Mouse (Mus musculus): Measurements from ENCODE around the gene Cdk5r2.
"Not testable (repeated sequence)": the region's sequence is repeated elsewhere in the genome, so short reads cannot be mapped to it uniquely, and the experiment has no call there.

Gene Cdk5r2

DNA sequence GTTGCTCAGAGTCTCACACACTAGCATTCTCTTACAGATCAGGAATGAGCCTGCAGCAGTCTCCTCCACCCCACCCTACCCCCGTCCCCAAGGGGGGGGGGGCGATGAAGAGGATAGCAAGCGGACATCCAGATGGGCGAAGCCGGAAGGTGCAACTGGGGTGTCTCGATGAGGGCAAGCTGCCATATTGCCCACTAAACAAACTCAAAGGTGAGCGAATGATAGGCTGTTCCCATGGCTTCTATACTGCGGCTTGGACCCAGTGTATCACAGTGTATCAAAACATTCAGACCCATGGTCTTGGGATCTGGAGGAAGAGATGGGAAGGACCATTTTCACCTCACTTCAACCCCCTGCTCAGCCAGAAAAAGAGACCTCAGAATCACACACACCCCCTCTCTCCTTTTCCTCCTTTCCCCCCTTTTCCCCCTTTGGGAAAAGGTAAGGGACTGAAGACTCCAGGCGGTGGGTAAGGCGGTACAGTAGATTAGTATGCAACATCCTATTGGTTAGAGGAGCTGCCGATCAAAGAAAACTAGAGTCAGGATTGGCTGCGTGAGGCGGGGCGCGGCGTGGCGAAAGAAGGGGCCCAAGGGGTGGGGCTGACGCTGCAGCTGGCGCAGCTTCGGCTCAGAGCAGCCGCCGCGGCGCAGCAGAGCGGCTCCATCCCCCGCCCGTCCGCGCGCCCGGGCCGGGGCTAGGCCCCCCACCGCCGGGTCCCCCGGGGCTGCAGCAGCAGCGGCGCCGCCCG is at the start of gene Cdk5r2:
TSS of gene Cdk5r2 (plus strand) at position 629 of the 751 bp plus-strand sequence.
- peak; percentile 81 to 83 for DNase-seq

DNA sequence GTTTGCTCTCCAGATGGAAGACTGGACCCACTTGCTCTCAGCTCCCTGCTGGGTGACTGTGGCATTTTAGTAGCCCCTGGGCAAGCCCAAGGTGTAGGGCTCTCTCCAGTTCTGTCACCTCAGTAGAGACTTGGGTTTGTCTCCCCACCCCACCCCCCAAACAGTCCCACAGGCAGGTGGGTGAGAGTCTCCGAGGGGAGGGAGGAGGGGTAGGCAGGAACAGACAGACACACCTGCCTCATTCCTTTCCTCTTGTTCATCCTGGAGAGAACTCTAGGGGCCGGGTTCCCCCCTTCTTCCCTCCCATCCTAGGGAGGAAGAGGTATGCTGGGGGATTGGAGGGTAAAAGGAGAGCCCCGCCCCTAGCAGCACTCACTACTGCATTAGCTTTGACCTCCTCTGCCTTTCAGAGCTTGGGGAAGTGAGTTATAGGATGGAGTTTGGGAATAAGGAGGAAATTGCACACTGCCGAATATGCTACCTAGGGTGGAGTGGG is 49.3 kb upstream of the Cdk5r2 start:
- no peak for DNase-seq

DNA sequence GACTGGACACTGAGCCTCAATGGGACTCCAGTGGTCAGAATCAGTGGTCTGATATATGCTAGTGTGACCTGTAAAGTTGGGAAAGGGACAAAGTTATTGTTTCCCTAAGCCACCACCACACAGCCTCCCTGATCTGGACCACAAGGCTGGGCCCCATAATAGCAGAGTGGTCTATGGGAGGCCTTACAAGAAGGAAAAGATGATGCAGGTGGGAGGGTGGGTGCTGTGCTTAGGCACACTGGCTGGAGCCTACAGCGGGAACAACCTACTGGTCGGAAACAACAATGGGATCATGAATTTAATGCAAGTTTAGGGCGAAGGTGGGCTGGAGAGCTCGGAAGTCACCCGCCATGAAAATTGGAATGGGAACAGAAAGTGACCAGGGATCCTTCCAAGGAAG is 48.9 kb upstream of the Cdk5r2 start:
- DNase-seq, result no peak

DNA sequence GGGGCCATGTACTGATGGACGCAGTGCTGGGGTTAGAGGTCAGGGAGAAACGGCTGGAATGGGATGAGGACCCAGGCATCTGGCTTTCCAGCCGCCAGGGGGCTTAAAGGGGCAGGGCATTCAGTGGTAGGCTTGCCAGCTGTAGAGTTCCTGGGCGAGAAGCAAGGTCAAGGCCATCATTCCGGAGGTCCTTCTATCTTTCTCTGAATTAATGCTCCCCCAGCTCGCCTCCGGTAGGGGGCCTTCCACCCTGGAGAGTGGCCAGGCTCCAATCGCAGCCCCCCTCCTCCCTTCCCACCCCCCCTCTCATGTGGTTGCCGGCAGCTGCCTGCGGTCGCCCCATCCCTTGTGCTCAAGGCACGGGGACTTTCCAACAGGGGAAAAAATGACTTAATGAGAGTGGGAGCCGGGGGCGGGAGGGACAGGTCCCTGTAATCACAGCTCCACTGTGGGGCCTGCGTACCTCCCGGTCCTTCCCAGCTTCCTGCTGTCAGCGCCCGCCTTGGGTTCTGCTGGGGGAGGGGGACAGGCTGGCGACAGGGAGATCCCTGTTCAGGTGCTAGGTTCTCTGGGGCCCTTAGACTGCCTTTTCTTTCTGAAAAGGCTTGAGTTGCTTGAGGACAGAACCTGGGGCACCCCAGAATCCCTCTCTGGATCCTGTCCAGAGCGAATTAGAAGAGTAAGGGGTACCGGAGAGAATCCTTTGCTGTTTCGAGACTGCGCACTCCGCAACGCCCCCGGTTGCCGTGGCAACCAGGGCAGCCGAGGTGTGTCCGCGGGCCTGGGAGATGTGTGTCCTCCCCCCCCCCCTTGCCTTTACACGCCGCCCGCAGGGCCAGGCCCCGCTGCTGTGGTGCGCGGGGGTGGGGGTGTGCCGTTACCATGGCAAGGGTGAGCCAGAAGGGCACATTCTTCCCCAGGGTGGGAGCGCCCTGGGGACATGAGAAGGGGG is 48.1 kb upstream of the Cdk5r2 start:
- no peak for DNase-seq

DNA sequence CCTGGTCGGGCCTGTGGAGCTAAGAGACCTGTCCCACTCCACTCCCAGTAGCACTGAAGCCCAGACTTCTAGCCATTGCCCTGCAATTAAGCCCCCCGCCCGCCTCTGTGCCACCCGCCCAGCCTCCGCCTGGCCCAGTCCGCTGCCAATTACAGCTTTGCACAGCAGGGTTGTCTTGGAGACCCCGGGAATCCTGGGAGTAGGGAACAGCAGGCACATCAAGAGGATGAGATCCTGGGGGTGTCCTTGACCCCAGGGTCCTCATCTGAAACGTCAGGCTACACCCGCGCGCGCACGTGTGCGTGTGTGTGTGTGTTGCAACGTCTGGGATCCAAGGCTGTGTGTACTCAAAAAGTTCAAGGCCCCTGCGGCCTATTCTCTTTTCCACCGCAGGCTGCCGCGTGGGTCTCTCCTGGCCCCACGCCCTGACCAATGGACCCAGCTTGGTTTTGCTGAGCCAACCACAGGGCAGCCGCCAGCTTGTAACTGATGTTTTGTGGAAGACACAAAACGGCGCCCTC is 47.1 kb upstream of the Cdk5r2 start:
- no peak for DNase-seq

DNA sequence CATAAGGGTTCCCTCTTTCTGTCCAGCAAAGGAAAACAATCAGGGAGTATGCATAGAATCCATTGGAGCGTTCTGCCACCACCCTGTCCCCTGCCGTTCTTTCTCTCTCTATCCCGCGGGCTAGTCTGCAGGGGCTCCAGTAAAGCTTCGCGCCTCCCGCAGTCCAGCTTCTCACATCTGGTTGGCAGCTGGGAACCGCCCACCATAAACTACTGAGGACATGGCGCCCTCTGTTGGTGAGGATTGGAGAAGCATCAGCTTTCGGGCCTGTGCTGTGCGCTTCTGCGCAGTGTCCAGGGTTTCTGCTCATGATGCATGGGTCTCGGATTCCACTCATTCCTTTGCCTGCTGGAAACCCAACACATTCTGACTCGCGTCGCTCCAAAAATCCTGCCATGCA is 46.7 kb upstream of the Cdk5r2 start:
- DNase-seq, result peak; percentile 86

DNA sequence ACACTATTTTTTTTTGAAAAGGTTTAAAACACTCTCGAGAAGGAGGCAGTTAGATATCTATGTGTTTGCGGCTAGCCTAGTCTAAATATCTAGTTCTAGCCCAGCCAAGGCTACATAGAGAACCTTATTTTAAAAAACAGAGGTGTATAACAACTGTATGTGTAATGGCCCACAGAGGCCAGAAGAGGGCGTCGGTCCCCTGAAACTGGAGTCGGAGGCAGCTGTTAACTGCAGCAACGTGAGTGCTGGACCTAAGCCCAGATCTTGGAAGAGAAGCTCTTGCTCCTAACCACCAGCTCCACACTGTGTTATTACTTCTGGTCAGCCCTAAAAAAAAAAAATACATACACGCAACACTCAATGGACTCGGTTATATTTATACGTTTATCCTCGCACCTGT is 45.7 kb upstream of the Cdk5r2 start:
- no peak for DNase-seq

DNA sequence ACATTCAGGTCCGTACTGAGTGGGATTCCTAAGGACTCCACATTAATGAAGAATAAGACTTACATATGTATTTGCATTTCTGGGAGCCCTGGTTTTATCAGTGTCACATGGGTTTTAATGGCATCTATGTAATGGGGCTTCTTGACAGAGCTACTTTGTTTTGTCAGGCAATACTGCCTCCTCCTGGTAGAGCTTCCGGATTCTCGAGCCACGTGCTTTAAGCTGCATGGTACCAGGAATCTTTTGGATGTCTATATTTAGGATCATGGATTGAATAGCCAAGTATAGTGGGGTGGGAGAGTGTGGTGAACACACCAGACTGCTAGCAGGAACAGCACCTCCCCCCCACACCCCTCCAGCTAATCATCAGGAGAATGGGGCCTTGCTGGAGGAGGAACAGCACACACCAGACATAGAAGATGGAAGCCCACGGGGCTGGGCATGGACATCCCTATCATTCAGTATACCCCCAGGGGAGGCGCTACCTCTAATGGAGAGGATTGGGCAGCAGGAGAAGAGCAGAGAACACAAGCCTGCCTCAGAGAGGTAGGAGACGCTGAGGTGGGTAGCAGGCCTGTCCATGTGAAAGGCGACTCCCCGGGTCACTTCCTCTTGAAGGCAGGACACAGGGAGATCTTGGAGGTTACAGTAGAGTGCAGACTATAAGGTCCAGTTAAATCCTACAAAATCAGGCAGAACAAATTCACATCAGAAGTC is 39.6 kb upstream of the Cdk5r2 start:
- no peak for DNase-seq

DNA sequence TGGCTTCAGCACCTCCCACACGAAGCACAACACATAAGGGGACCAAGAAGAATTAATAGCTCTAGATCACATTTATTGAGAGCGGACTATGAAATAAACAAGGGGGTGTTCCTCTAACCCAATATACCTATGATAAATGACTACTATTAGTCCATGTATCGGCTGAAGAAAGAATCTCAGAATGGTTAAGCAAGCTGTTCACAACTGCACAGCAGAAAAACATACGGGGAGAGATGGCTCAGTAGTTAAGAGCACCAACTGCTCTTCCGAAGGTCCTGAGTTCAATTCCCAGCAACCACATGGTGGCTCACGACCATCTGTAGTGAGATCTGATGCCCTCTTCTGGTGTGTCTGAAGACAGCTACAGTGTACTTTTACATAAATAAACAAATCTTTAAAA is 38.8 kb upstream of the Cdk5r2 start:
- not testable (repeated sequence) for DNase-seq

DNA sequence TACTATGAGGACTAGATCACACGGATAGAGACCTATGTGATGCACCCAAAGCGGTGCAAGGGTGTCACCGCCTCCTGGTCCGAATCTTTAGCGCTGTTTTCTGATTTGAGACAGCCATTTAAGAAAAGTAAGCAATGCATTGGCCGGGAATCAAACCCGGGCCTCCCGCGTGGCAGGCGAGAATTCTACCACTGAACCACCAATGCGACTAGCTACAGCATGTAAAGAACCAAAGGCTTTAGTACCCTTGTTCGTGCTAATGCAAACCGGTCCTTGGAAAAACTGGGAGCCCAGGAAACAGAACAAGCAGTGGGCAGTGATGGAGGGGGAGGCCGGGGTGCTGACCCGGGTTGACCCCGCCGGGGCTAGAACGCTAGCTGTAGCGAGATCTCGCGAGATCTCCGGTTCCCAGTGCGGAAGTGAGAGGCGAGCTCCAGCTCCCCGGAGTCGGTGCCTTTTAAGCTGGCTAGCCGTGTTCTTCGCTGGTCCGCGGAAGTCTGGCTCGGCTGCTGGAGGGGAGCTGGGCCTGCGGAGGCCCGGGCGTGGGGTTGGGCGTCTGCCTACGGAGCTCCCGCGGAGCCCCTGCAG is 38.0 kb upstream of the Cdk5r2 start:
- DNase-seq, result peak; percentile 91 to 94

DNA sequence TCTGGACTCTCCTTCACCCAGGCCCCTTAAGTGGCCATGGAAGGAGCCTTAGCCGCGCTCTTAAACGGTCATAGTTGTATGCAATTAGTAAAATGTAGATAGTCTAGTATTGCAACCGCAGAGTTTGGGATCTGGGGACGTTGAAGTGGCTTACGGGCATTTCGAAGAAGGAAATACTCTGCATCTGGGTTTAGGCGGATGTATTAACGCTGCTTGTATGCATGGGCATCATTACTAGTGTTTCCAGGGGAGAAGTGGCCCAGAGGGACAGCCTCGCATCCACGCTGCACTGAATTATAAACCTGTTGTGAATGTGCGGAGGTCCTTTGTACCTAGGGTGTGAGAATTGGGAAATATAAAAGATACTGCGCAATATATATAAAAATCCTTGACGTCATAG is 37.5 kb upstream of the Cdk5r2 start:
- DNase-seq, result no peak

DNA sequence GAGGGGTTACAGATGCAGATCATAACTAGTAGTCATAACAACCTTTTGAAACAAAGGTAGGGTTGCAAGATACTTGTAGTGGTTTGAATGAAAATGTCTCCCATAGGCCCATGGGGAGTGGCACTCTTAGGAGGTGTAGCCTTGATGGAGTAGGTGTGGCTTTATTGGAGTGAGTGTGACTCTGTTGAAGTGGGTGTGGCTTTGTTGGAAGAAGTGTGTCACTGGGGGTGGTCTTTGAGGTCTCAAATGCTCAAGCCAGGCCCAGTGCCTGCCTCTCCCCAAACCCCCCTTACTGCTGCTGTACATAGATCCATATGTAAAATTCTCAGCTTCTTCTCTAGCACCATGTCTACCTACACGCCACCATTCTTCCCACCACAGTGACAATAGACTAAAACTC is 36.2 kb upstream of the Cdk5r2 start:
- no peak for DNase-seq

DNA sequence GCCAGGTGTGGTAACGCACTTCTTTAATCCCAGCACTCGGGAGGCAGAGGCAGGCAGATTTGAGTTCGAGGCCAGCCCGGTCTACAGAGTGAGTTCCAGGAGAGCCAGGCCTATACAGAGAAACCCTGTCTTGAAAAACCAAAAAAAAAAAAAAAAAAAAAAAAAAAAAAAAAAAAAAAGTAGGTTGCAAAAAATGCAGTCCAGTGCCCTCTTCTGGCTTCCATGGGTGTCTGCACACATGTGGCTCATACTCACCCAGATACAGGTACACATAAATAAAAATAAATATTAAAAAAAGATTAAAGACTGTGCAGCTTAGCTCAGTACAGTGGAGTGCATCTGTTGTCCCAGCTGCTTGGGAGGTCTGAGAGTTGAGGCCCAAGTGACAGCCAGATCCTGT is 31.1 kb upstream of the Cdk5r2 start:
- DNase-seq, result not testable (repeated sequence)

DNA sequence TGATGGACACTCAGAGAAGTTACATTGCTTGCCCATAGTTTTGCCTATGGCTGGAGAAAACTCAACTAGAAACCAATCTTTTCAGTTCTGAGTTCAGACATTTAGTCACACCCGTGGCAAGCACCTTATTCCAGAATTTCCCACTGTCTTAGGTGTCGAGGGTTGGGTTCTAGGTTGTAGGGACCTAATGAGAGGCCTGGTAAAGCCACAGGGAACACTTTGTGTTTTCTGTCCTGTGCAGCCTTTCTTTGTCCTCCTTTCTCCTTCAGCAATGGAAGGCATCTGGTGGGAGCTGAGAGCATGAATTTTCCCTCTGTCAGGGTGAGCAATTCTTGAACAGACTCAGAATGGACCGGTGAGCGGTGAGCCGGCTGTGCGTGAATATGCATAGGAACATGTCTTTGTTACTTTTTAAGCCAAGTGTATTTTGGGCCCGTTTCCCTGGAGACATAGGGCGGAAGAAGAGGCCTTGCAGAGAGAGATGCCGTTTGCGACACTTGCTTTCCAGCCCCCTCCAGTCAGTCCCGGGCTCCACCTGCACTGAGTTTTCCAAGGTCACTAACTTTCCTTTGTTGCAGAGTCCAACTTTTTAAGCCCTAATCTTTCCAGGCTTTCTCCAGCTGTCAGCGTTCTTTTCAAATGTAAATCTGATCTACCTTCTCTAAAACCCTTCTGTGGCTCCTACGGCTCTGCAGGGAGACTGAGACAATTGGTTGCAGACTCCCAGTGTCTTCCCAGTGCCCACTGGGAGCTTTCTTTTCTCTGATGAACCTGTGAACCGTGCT is 30.0 kb upstream of the Cdk5r2 start:
- DNase-seq, result no peak

DNA sequence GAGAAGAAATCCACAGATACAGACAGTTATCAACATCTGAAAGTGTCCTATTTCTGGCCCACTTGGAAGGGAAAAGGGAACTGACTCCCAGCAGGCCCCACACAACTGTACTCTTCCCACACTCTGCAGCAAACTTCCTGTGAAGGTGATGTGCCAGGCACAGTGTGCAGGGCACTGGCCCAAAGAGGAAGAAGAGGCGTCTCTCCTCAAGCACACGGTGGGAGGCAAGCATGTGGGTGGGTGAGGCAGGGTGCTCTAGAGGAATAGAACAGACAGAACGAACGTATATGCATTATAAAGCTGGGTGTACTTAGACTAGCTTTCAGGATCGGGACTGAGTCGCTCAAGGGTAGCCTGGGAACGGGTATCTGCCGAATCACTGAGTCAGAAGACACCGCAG is 24.7 kb upstream of the Cdk5r2 start:
- no peak for DNase-seq

DNA sequence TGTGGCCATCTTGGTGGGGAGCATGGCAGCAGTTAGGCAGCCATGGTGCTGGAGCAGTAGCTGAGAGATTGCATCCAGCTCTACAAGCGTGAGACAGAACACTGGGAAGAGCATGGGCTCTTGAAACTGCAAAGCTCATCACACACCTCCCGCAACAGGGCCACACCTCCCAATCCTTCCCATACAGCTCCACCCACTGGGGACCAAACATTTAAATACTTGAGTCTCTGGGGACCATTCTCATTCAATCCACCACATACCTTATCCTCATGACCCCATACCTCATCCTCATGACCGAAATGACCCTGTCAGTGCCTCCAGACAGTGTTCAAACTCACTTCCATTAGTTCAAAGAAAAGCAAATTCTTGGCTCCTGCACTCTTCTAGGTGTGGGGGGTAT is 21.5 kb upstream of the Cdk5r2 start:
- DNase-seq, result no peak

DNA sequence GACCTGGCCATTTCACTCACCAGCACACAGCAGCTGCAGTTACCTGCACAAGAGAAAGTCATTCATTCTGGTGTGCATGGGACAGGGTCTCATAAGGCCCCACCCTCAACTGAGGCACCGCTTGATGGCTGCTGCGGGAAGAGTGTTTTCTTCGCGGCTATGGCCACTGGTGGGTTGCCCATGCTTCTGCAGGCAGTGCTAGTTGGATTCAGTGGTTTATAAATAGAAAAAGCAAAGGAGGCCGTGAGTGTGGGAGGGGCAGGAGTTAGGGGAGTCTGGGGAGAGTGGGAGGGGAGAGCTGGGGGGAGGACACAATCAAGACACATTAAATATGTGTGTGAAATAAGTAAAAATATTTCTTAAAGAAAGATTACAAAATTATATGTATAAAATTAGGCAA is 11.6 kb upstream of the Cdk5r2 start:
- no peak for DNase-seq

DNA sequence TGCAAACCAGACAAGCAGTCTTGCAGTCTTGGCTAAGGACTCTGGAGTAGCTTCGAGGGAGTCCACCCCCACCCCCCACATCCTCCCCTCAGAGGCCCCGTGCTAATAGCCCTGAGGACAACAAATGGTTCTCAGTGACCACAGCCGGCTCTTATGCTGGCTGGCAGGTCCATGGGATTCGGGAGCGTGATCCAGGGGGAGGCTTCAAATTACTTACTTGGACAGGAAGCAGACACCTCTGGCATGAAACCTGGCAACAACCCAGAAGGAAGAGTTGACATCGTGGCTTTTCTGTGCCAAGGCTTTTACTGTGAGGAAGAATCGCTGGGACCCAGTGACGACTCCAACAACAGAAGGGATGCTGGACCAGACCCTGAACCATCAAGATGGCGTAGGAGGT is 8.4 kb upstream of the Cdk5r2 start:
- no peak for DNase-seq

DNA sequence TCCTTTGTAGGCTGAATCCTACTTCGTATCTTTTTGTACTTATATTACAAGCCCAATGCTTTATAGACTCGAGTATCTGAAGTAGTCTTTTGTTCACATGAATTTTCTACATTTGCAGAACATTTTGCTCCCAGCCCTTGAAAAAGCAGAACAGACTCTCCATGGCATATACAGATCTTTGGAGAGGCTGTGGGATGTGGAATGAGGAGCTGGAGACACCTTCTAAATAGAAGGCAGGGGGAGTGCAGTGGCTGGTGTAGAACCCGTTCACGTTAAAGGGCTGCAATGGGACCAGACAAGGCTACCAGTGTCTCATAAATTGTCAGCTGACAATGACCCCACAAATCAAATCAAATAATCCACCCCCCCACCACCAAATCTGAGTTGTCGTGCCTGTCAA is 5.8 kb upstream of the Cdk5r2 start:
- DNase-seq, result no peak

DNA sequence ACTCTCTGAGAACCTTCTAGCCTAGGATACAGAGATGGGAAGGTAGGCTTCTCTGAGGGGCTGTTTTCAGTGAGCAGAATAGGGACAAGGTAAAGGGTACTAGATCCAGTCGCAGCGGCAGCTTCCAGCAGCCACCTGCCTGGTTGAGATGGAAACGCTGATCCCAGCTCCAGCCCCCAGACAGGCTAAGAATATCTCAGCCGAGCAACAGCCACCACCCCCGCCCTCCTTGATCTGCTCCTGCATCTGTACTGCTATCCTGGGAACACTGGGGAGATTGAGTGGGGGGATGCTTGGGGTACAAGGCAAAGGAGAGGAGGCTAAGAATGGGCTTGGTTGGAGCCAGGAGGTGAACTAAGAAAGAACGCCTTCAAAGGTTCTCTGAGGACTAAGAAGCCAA is 4.5 kb upstream of the Cdk5r2 start:
- DNase-seq, result no peak

DNA sequence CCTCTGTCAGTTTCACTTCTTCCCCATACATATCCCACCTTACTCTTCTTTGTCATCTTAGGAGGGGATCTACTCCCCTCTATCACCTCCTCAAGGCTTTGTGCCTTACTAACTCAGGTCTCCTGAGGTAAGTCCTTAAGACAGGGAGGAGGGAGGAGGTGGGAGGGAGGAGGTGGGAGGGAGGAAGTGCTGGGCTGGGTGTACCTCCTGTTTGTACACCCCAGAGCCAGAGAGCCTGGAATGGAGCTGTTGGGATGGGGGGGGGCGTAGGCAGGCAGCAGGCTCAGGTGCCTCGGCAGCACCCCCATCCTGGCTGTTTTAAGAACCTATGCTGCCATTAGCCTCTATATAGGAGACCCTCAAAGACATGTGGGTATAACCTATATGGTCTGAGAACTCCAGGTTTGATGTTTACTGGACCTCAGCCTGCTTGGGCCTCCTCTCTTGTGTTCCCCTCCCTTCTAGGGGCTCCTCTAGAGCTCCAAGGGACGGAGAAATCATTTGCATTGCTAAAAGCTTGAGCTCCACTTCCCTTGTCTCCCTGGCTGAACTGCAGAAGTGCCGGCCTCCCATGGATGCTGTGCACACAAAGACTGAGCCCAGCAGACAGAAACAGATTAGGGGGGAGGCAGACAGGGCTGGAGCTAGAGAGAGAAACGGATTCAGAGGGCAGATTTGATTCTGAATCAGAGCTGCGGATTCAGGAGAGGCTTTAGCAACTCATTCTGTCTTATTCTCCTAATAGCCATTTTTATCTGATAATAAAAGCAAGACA is 3.5 kb upstream of the Cdk5r2 start:
- no peak for DNase-seq
